Mouse (Mus musculus) urinary bladder, postnatal 14 days (tissue): ENCODE measurements at regions not wholly inside any gene's neighbourhood (a gene's known extent, or its start where the extent isn't known, plus 50 kb on each side); places are given as distances from the start of the nearest gene placed in this dataset.

Experiments used
- DNase-seq: peaks from one replicate; pipeline ENCODE4 v3.0.0; 2021; ENCODE audit warnings: low spot score

DNA sequence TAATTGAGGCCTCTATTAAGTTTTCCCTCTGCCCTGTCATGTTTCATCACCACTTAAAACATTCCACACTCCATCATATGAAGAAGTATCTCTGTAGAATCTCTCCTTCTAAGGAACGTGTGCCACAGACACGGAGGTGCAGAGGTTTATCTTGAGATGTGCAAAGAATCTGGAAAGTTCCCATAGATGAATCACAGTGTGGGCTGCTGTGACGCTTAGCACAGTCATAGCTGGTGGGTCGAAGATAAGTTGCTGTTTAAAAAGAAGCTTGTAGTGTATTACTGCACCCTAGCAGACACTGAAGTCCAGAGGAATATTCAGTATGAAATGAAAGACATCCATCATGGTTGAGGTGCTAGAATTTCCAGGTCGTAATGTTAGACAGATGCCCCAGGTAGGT, 179.9 kb upstream of the 4930583I09Rik start:
- no peak for DNase-seq

DNA sequence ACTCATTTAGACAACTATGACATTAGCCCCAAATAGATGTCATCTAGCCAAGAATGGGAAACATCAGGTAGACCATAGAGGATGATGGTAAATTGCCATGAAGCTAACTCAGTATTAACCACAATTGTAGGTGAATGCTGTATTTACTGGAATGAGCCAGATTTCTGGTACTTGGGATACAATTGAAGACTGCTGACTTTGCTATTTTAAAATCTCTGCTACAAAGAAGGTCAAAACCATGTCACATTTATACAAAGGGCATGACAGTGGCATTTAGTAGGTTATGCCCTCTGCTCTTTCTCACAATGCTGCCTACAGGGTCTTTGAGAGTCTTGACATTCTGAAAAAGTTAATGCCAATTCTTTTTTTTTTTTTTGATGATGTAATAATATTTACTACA, 178.8 kb upstream of the 4930583I09Rik start:
- no peak for DNase-seq

DNA sequence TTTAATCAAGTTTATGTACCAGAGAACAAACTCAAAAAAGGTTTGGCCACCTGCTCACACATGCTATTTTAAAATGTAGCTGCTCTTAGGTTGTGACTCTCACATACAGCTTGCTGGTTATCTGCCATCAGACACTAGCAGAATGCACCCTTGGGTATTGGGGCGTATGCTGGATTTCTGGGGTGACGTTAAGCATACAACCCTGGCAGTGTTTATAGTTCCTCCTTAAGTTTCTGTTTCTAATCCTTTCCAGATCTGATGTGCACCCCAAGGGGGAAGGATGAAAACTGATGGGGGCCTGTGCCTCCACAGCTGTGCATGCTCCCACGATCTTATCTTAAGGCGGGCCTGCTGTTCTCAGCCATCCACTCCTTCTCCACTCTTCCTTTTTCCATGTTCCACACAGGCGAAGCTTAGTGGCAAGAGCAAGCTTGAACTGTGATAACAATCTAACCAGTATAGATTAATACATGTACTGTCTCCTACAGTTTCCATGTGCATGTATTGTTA, 164.8 kb upstream of the 4930583I09Rik start:
- DNase-seq: no peak

DNA sequence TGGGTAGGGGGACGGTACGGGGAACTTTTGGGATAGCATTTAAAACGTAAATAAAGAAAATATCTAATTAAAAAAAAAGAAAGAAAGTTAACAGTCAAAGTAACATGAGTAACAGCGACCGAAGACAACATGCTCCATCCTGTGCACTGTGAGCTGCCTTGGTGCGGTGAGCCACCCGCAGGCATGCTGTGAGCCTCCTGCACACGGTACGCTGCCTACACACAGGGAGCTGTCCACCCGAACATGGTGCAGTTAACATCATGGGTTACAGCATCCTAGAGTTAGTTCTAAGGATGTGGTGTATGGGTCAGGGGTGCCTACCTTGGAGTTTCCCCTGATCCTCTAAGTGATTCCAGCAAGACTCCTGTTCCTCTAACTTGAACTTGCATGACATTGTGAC, 158.6 kb upstream of the 4930583I09Rik start:
- DNase-seq: no peak

DNA sequence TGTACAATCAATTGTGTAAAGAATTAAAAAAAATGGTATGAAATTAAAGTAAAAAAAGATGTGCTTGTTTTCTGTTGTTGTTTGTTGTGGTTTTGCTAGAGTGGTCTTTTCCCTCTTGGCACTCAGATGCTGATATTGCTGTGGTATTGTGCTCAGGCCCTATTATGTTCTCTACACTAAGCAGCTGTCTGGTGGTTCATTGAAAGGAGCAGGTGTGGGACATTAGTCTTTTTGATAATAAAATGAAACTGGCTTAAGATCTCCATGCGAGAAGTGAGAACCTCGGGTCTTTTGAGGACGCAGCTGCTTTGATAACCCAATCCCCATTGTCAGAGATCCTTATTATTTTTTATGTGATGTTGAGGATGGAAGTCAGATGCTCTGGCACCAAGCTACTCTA, 155.4 kb upstream of the 4930583I09Rik start:
- no peak for DNase-seq

DNA sequence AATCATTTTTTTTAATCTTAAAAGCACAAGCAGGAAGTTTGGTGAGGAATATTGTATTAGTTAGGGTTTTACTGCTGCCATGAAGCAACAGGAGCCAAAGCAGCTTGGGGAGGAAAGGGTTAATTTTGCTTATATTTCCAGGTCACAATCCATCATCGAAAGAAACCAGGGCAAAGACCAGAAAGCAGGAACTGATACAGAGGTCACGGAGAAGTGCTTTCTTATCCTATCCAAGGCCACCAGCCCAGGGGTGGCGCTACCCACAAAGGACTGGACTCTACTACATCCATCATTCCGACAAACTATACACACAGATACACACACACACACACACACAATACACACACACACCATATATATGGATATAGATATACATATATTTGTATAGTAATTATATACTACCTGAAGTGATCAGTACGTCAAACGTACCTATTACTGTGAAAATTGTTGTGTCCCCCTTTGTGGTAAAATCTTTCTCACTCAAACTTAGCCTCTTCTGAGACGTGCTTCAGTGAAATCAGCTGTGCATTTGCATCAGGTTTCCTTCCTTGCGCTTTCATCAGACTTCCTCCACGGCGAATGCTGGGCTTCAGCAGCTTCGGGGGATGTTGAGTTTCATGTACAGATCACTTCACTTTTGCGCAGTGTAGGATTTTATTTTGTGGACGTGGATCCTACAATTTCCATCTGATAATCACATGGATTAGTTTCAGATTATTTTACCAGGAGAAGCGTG, 148.6 kb upstream of the 4930583I09Rik start:
- no peak for DNase-seq

DNA sequence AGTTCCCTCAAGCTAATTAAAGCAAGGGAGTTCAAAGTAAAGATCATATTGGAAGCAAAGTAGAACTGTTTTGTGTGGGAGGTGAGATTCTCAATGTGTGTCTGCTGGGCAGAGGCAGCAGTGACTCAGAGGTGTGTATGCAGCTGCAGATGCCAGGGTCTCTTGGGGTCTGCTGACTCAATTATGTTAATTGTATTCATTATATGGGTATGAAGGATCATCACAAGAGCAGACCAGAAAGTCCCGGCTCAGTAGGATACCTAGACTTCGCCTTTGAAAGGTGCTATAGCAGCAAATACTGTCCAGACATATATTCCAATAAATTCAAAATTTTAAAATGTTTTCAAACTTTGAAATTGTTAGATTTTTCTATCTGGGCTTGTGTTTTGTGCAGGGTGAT, 147.6 kb upstream of the 4930583I09Rik start:
- no peak for DNase-seq

DNA sequence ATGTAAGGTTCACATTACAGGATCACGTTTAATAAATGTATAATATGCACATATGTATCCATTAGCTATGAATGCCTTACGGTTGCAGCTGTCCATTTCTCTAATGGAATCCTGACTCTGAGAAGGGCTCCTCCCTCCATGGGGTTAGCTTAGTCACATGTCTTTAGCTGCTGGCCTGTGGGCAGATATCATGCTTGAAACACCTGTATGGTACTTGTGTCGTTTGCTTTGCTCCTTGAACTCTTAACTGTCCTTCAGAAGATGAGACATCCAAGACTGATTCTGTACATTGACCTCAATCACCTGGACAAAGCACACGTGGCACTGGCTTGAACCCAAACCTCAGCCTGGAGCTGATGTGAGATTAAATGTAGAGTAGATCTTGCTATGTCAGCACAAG, 128.3 kb upstream of the 4930583I09Rik start:
- no peak for DNase-seq

DNA sequence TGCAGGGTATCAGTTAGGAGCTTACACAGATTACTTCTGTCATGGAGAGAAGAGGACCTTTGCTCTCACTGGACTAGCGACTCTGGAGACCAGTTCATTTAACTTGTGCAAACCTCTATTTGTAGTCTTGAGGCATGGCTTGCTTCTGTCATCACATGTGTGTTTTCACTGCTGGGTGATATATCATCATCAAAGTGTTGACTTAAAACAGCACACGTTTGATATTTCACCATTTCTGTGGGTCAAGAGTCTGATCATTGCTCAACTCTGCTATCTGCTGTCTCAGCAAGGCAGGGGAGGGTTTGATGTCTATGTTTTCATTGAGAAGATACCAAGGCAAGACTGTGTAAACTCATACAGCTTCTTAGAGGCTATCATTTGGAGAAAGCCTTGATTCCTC, 126.0 kb upstream of the 4930583I09Rik start:
- DNase-seq: no peak

DNA sequence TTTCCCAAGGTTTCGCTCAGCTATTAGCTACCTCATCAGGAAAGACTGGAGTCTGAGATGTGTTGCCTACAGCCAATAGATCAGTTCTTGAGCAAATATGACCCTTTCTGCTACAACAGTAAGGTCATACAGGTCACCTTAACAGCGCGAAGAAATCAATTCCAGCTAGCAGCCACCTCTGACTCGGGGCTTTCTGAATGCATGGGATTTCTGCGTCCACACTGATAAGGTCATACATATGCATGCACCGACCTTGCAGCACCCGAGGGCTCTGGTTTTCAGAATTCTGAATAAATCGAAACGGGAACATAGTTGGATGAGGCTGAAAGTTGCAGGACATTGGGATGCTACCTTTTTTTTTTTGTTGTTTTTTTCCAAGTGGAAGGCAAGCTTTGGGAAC, 121.6 kb upstream of the 4930583I09Rik start:
- no peak for DNase-seq

DNA sequence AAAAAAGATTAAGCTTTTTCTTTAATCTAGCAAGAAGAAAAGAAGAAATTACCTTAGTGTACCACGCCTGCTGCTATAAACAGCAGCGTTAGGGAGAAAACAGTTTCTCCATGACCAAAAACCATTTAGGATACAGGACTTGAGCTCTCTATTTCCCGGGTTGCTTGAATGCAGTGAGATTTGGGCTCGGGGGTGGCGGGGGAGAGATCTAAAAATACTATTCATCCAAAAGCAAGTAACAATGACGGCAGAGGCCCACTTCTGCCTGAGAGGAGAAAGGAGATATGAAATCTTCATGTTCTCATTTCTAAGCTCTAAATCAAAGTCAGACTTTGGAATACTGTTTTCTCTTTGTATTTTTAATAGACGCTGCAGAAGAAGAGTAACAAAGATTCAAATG, 120.6 kb upstream of the 4930583I09Rik start:
- no peak for DNase-seq

DNA sequence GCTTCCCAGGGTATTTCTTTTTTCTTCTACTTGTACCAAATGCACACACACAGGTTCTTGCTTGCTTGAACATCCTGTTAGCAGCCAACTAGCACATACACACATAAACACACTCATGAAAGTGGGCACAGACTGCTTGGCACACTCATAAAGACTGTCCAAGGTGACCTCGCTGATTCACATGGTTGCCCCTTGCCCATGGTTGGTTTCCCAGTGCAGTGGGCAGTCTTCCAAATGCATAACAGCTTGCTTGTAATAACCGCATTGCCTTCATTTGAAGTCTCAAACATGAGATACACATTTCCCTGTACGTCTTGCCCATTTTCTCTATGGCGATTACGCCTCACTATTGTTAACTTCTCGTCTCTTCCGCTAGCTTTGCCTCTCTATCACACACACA, 117.4 kb upstream of the 4930583I09Rik start:
- DNase-seq: no peak

DNA sequence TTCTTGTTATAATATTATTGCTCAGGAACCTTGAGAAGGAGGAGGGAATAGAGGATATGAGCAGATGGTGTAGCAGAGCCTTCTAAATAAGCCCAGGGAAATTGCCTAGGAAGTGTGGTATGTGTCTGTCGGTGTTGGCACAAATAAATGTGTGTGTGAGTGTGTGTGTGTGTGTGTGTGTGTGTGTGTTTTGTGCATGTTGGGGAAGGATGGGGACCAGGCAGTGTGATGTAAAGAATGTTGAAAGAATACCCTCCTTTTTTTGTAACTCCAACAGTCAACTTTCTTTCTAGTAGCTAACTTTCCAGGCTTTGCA, 115.7 kb upstream of the 4930583I09Rik start:
- no peak for DNase-seq

DNA sequence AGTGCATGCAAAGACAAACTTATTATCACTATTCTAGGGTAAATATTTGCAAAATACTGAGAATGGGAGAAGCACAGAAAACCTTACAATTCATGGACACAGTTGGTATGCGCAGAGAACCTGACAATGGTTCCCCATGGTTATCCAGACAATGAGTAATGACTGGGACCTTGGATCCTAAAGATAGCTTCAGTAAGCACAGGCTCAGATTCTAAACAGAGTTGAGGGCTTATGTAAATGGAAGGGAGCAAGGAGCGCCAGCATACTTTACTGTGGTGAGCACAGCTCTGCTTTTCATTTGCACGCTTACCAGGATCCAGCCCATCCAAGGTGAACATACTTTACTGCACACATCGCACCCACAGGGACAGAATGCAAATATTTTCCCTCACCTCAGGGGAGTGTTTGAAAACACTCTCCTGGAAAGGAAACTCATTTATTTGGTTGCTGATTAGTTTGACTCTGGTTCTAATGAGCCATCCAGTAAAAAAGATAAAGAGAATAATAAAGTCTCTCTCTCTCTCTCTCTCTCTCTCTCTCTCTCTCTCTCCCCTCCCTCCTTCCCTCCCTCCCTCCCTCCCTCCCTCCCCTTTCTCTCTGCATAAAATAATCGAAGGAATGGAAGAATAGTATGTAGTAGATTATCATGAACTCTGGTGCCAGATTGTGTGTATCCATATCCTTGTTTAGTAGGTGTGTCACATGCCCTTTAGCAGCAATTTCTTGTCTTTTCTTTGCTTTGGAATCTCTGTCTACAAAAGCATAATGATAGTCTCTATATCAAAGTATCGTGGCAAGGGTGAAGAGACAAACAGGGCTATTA, 115.1 kb upstream of the 4930583I09Rik start:
- DNase-seq: no peak

DNA sequence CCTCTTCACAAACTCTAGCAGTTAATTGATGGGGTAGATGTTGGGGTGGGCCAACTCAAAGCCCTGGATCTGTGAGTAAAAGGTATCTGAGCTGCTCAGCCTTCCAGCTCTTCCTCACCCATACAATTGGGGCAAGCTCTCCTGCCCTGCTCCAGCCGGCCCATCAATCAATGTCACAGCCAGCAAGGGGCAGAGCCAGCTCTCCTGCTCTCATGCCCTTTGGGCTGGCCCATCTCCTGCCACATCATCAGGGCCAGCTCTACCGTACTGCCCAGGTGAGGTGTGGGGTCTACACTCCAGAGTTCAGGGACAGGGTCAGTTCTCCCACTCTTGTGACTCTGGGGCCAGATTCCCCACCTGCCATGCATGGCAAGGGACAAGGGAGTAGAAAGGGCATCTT, 107.3 kb upstream of the 4930583I09Rik start:
- no peak for DNase-seq

DNA sequence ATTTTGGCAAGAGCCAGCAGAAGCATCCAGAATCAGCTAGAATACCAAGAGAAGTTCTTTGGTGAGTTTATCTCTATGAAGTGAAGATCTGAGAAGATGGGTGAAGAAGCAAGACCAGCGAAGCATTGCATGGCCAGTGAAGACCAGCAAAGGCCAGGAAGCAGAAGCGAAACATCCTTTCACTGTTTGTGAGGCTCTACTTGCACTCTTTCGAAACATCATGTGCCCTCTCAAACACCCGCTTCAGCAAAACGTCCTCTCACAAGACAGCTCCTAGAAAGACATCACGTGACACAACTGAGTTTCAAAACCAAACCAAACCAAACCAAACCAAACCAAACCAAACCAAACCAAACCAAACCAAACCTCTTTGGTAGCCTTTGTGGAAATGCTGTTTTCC, 105.7 kb upstream of the 4930583I09Rik start:
- DNase-seq: no peak

DNA sequence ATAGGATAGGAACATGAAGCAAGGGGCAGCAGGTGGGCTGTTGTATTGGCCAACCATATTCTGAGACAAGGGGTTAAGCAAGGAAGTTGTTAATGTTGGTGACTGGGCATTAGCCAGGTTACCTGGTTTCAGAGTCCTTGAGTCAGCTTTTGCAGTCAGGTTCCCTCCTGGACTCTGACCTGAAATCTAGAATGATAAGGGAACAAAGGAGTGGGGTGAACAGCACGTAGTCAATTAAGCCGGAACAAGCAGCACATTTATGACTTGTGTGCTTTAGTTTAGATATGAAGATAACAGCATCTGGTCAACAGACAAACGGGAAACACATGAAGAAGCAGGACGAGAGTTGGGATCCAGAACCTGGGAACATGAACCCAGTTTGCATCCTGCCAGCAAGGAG, 99.8 kb upstream of the 4930583I09Rik start:
- DNase-seq: no peak

DNA sequence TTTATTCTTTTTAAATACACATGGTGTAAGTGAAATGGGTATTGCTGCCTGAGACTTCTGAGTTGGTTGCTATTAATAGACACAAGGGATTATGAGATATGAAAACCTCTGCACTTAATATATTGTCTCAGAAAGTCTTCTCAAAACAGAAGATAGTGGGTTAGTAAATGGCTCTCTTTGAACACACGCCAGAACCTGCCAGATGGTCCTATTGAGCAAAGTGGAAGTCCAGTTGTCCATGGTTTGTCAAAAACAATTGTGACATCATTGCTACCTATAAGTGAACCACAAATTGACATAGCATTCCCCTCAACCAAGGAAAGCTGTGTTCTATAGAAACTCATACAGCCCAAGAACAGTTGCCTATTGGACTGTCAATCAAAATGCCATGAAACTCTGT, 98.5 kb upstream of the 4930583I09Rik start:
- DNase-seq: no peak

DNA sequence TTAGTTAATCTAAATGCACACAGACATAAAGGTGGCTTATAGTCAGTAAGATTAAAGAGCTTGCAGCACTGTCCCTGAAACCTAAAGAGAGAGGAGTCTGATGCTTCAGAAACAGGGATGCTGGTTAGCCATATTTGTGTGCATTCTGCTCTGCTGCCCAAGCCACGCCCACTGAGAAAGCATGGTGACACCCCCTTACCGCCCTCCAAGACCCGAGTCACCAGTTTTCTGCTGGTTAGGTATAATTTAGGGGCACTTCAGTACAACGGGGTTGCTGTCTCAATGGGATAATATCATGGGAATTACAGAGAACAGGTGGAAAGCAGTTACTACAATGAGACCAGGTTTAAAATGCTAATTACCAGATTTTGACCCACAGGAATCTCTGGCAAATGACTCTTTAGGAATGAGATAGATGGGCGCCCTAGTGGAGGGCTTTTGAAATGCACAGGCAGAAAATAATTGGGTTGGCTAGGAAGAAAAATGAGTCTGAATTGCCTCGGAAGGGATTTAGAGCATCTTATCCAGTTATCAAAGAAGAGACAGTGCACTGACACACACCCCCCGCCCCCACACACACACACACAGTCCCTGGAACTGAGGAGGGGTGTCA, 95.1 kb upstream of the 4930583I09Rik start:
- no peak for DNase-seq

DNA sequence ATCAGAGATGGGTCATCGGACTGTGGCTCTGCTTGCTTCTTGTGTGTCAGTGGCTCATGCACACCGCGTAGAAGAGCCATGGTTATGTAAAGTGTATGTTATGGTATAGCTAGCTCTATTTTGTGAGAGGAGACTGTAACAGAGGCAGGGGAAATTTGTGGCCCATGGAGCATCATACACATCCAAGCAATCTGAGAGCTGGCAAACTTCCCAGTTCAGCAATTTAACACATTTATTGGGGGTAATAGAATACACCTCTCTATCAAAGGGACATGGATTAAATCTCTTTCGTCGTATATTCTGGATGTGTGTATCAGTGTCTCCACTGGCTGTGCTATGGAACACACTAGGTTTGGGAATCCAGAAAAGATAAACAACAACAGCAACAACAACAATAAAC, 87.9 kb upstream of the 4930583I09Rik start:
- no peak for DNase-seq

DNA sequence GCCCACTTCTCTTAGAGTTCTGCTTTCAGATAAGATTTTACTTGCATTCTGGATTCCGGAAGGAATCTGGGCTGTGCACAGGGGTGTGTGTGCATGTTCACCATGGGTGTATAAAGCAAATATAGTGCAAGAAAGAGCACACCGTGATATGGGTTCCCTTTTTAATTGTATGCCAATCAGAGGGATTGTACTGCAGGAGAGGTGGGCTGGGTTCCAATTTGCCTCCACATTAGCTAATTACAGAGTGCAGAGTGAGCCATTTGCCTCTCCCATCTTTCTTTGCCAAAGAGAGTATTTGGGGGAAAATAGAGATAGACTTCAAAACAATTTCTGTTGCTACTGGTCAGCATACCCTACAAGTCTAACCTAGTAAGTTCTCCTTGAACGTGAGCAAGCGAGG, 86.4 kb upstream of the 4930583I09Rik start:
- DNase-seq: no peak

DNA sequence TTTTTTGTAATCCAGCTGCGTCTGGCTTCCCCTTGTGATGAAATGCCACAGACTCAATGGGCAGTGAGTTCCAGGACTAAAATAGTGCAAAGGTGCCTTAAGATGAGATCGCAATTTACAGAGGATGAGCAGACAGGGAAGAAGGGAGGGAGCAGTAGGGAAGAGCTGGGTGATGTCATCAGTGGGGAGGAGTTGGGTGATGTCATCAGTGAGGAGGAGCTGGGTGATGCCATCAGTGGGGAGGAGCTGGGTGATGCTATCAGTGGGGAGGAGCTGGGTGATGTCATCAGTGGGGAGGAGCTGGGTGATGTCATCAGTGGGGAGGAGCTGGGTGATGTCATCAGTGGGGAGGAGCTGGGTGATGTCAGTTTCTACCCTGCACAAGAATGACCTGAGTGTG, 84.4 kb upstream of the 4930583I09Rik start:
- DNase-seq: no peak

DNA sequence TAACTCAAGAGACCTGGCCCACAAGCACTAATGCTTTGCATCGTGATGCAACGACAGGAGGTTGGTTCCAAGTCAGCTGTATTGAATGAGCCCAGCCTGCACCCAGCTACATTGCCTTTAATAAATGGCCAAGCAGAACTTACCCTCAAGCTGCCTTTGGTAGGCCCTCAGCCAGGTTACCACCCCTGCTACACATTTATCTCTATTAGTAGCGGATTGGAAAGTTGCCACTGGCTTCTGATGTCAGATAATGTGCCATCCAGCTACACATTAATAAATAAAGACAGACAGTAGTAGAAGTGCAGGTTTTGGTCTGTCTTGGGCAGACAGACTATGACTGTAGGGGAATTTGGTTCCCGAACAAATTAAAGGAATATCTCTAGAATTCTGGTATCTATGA, 82.0 kb upstream of the 4930583I09Rik start:
- DNase-seq: no peak
